Mouse (Mus musculus): ENCODE results near the gene Sytl1.

DNA sequence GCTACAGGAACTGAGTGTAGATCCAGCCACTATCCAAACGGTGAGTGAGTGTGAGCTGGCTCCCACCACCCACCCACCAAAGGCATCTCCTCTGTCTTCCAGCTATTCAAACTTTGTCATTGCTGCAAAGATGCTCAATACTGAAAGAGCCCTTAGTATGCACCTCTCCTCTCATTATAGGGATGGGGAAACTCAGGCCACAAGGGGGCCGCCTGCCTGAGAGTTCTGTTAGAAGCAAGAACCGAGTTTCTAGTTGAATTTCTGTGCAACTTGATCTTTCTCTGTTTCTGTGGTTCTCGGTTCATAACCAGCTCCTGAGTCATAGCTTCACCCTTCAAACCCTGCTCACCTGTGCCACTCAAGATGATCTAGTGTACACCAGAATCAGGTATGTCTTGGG is 10.8 kb downstream of the Sytl1 start:
- TF ChIP-seq CTCF (IDR thresholded peaks at IDR 0.05; ENCODE audit: insufficient read depth, low read depth, low read length) = no peak
- no peak for TF ChIP-seq POLR2A (IDR thresholded peaks at IDR 0.05; ENCODE audit: insufficient read depth, low read depth, low read length)

Measured in olfactory bulb, adult 2 months (tissue).